Mouse (Mus musculus) gastrocnemius, adult 2 months (tissue): ENCODE measurements around the gene Ankrd9. TPM values are rescaled to one million over a fixed set of nuclear protein-coding genes. Genes with fewer than 3 reads are reported as not detected.

Experiments
- DNase-seq: peaks from one replicate; pipeline ENCODE4 v3.0.0; 2022
- H3K27ac ChIP-seq: fragments of 200-600 bp; 2 replicates; pipeline ENCODE4 v1.8.1; 2022; ENCODE audit warnings: mild to moderate bottlenecking
- H3K4me3 ChIP-seq: fragments of 200-600 bp; 2 replicates; pipeline ENCODE4 v1.8.1; 2022; ENCODE audit warnings: mild to moderate bottlenecking, moderate library complexity
- CTCF ChIP-seq: fragments of 200-600 bp; IDR thresholded peaks from 2 replicates; pipeline ENCODE4 v1.8.1; 2022; ENCODE audit warnings: antibody characterized with exemption, mild to moderate bottlenecking, moderate library complexity
- intact Hi-C: fragments of 180-260 bp; cut with DNase I; formaldehyde crosslinking; loops from one replicate; pipeline ENCODE4 v1.15.1; 2025
- total RNA-seq, 2 experiments: library from RNA; stranded (reverse); gene quantifications; 2 replicates each; pipeline ENCODE4 v1.2.3; 2021

Gene Ankrd9
- total RNA-seq, 2 experiments from 2014 or later, result 150 to 203 TPM

DNA sequence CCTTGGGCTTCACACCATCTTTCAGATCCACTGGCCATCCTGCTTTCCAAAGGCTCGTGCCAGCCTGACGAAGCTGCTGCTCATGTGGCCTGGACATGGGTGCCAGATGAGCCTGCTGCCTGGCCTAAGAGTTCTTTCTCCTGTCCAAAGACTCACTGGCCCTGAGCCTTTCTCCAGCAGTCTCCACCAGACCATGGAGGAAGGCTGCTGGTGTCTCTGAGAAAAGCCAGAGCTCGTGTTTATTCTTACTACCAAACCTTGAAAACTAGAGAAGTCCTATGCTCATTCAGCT is 30.0 kb downstream of the Ankrd9 start:
- Histone ChIP-seq H3K4me3 (no peak overlapping the region), H3K27ac (peak overlapping the region; percentile 91)
- intact Hi-C loops, result loop anchor here (2.0 kb wide), 1 partner anchor 30 kb away; the partner anchor contains the start of gene Ankrd9
- no peak for TF ChIP-seq CTCF
- peak; percentile 84 for DNase-seq

DNA sequence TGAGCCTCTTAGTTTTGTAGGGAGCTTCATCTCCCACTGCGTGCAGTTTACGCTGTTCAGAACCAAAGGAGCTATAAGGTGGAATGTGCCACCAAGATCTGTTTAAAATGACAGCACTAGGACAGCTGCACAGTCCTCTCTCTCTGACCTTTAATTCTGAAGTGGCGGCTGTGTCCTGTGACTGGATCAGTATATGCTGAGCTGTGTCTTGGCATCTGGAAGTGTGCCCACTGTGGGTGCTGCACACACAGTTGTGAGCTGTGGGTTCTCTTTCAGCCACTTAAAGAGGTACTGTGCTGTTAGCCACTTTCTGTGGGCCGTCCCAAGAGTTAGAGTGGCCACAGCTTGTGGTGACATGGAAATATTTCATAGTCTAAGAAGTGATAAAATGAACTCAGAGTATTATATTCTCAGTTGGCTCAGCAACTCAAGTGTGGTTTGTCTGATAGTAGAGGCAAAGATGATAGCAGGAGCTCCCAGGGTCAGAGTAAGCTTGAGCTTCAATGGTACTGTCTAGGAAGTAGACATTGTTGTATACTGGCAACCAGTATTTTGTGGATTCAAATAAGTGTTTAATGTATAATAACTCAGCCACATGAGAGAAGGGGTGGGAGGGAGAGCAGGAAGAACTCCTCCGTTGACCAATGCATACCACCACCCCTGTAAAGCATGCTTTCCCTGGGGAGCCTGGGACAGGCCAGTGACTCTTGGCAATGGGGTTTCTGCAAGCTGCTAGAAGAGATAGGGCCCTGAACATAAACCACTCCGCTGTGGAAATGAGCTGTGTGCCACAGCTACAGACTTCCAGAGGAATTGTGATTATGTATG is 30.5 kb downstream of the Ankrd9 start:
- intact Hi-C loops, result loop anchor here (2.0 kb wide), 1 partner anchor 31 kb away; the partner anchor contains the start of gene Ankrd9
- TF ChIP-seq CTCF, result no peak
- DNase-seq, result peak; percentile 83
- Histone ChIP-seq H3K27ac (peak overlapping the region; percentile 91), H3K4me3 (no peak overlapping the region)

DNA sequence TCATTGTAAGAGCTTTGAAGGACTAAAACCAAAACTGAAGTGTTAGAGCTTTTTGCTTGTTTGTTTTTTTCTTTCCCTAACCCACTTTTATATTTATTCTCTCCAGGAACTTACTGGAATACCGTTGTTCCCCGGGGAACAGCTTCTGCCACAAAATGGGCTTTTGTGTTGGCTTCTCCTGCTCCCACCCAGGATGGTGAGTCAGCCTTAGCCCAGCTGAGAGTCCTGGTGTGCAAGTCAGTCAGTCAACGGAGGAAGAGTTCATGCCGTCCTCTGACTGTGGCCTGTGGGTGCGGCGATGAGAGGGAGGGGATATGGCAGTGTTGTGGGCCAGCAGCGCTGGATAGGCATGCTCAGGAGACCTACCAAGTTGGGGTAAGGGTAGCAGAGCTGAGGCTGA is 32.6 kb downstream of the Ankrd9 start:
- no peak for TF ChIP-seq CTCF
- peak overlapping the region; percentile 91; the same call in 1 of the 2 replicates for H3K27ac ChIP-seq
- intact Hi-C loops, result no loop called here

GRCm38 (mm10) chr12:110940869-110941268 is 38.0 kb downstream of the Ankrd9 start:
- intact Hi-C loops, result no loop called here
- DNase-seq, result no peak
- no peak for TF ChIP-seq CTCF
- Histone ChIP-seq H3K27ac (no peak overlapping the region), H3K4me3 (no peak overlapping the region)

More for the DNA sequence above, 32.6 kb downstream of the Ankrd9 start:
- no peak overlapping the region for H3K4me3 ChIP-seq
- DNase-seq, result peak; percentile 16

- TF ChIP-seq CTCF, result no peak
- intact Hi-C loops, result no loop called here
- DNase-seq, result peak; percentile 12
- no peak overlapping the region for H3K4me3 ChIP-seq
- H3K27ac ChIP-seq, result peak overlapping the region; percentile 80
Observed at GRCm38 (mm10) chr12:110939385-110939784, 39.5 kb downstream of the Ankrd9 start.

- TF ChIP-seq CTCF, result no peak
- no peak for DNase-seq
- Histone ChIP-seq H3K27ac (peak overlapping the region; percentile 80), H3K4me3 (no peak overlapping the region)
- intact Hi-C loops, result no loop called here
Observed at GRCm38 (mm10) chr12:110937496-110937895, 41.3 kb downstream of the Ankrd9 start.

- peak; percentile 92 for TF ChIP-seq CTCF
- Histone ChIP-seq H3K27ac (peak overlapping the region; percentile 80), H3K4me3 (no peak overlapping the region)
- intact Hi-C loops, result loop anchor here (1.0 kb wide), 1 partner anchor 56 kb away; no protein-coding TSS in a partner anchor
- DNase-seq, result peak; percentile 89
Observed at GRCm38 (mm10) chr12:110935983-110936620, 42.7 kb downstream of the Ankrd9 start.

GRCm38 (mm10) chr12:110932820-110933219 is 46.0 kb downstream of the Ankrd9 start:
- Histone ChIP-seq H3K27ac (no peak overlapping the region), H3K4me3 (no peak overlapping the region)
- no peak for DNase-seq
- no peak for TF ChIP-seq CTCF
- intact Hi-C loops, result no loop called here

Other genes starting within 250 kb of the Ankrd9 start
- 10 to 100 TPM; 18.9 to 22.0 TPM for gene Wdr20, start 241.1 kb downstream of the Ankrd9 start, total RNA-seq
- gene Mok, start 138.1 kb downstream of the Ankrd9 start, total RNA-seq, result under 1 TPM; 0.20 to 0.22 TPM
- 1 to 10 TPM; 7.0 to 7.7 TPM for gene Zfp839, start 128.8 kb downstream of the Ankrd9 start, total RNA-seq
- gene Cinp, start 89.9 kb downstream of the Ankrd9 start, total RNA-seq, result 10 to 100 TPM; 21.8 to 24.8 TPM
- gene Tecpr2, start 89.8 kb downstream of the Ankrd9 start, total RNA-seq, result 1 to 10 TPM; 2.4 TPM
- gene Rcor1, start 60.3 kb upstream of the Ankrd9 start, total RNA-seq, result 1 to 10 TPM; 6.8 to 8.5 TPM
- gene Traf3, start 187.3 kb upstream of the Ankrd9 start, total RNA-seq, result 10 to 100 TPM in 1 of 2 experiments, 1 to 10 TPM in 1; 9.5 to 14.5 TPM
- under 1 TPM in 1 of 2 experiments, not detected in 1; 0.28 TPM for gene 4930595D18Rik, start 205.5 kb upstream of the Ankrd9 start, total RNA-seq